Mouse (Mus musculus) layer of hippocampus, postnatal 25 days (tissue): ENCODE results near the gene Slc37a1. TPM values are rescaled to one million over a fixed set of nuclear protein-coding genes. Genes with fewer than 3 reads are reported as not detected.

Experiments used
- DNase-seq, 2 experiments: peaks; one replicate each; pipeline ENCODE4 v3.0.0; 2022; ENCODE audit warnings: mixed read lengths in 2 of 2, low spot score in 1 of 2; ENCODE audit errors: extremely low spot score in 1 of 2
- total RNA-seq, 2 experiments: library from RNA; stranded (reverse); gene quantifications; 2 replicates each; pipeline ENCODE4 v1.2.3; 2021

The Slc37a1 gene
- 1 to 10 TPM; 5.5 to 8.0 TPM for total RNA-seq

- no peak for DNase-seq
These were observed at the start of gene Slc37a1 for GRCm38 (mm10) chr17:31286492-31286891. Gene Slc37a1 (plus strand): TSS chr17:31286792.

GRCm38 (mm10) chr17:31238234-31239020 lies 48.2 kb upstream of the Slc37a1 start:
- DNase-seq = no peak

- DNase-seq = no peak
These were observed 45.4 kb upstream of the Slc37a1 start for GRCm38 (mm10) chr17:31241156-31241555.

GRCm38 (mm10) chr17:31242764-31243163 lies 43.8 kb upstream of the Slc37a1 start:
- DNase-seq = peak in 1 of 2 experiments; percentile 35

- DNase-seq = no peak
These were observed 41.3 kb upstream of the Slc37a1 start for GRCm38 (mm10) chr17:31245321-31245720.

- no peak for DNase-seq
These were observed 39.4 kb upstream of the Slc37a1 start for GRCm38 (mm10) chr17:31247144-31247543.

- no peak for DNase-seq
These were observed 32.6 kb upstream of the Slc37a1 start for GRCm38 (mm10) chr17:31253951-31254350.

- DNase-seq = peak; percentile 59 to 70
These were observed 32.1 kb upstream of the Slc37a1 start for GRCm38 (mm10) chr17:31254463-31254931.

GRCm38 (mm10) chr17:31257149-31257548 lies 29.4 kb upstream of the Slc37a1 start:
- no peak for DNase-seq

GRCm38 (mm10) chr17:31257898-31258297 lies 28.7 kb upstream of the Slc37a1 start:
- no peak for DNase-seq

- no peak for DNase-seq
These were observed 28.2 kb upstream of the Slc37a1 start for GRCm38 (mm10) chr17:31258310-31258865.

GRCm38 (mm10) chr17:31259145-31259544 lies 27.4 kb upstream of the Slc37a1 start:
- no peak for DNase-seq

- DNase-seq = no peak
These were observed 26.8 kb upstream of the Slc37a1 start for GRCm38 (mm10) chr17:31259825-31260224.

- DNase-seq = no peak
These were observed 26.2 kb upstream of the Slc37a1 start for GRCm38 (mm10) chr17:31260430-31260829.

GRCm38 (mm10) chr17:31261352-31261751 lies 25.2 kb upstream of the Slc37a1 start:
- no peak for DNase-seq

GRCm38 (mm10) chr17:31262715-31263114 lies 23.9 kb upstream of the Slc37a1 start:
- DNase-seq = peak in 1 of 2 experiments; percentile 5

- peak in 1 of 2 experiments; percentile 6 for DNase-seq
These were observed 22.8 kb upstream of the Slc37a1 start for GRCm38 (mm10) chr17:31263770-31264169.

GRCm38 (mm10) chr17:31264372-31264771 lies 22.2 kb upstream of the Slc37a1 start:
- DNase-seq = no peak

- DNase-seq = peak in 1 of 2 experiments; percentile 5
These were observed 21.4 kb upstream of the Slc37a1 start for GRCm38 (mm10) chr17:31265171-31265572.

GRCm38 (mm10) chr17:31265831-31266230 lies 20.8 kb upstream of the Slc37a1 start:
- peak in 1 of 2 experiments; percentile 9 for DNase-seq

- DNase-seq = no peak
These were observed 20.2 kb upstream of the Slc37a1 start for GRCm38 (mm10) chr17:31266321-31266950.
